Mouse (Mus musculus) cerebellum, adult 8-10 months (tissue): Measurements from ENCODE around the gene Uggt1.

Experiments
- DNase-seq: peaks from one replicate; pipeline ENCODE4 v3.0.0; 2022

Uggt1 gene

DNA sequence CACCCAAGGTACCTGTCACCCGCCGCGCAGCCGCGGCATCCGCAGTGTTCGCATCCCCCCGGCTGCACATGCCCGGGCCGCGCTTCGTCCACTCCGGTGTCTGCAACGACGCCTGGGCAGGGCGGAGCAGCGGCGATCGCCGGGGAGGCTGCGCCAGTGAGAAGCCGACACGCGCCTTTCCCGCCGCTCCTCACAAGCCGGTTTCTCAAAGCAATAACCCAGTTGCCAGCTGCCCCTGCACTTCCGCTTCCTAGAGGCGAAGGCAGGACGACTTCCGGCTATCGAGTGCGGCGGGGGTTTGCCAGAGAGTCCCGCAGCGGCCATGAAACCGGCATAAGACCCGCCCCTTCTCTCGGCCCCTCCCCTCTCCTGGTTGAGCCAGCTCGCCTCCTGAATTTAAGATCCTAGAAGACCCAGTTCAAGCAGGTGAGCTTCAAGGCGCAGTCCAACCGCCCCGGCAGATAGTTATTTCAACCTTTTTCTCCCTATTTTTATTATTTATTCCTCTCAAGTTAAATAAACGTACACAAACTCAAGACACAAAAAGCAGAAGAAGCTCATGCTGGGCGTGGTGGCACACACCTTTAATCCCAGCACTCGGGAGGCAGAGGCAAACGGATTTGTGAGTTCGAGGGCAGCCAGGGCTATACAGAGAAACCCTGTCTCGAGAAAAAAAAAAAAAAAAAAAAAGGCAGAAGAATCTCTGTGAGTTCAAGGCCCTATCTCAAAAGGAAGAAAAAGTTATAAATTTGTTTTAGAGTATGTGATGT lies at the start of gene Uggt1:
Gene Uggt1 (minus strand): TSS at position 663 of the 770 bp plus-strand sequence.
- DNase-seq: peak; percentile 90

DNA sequence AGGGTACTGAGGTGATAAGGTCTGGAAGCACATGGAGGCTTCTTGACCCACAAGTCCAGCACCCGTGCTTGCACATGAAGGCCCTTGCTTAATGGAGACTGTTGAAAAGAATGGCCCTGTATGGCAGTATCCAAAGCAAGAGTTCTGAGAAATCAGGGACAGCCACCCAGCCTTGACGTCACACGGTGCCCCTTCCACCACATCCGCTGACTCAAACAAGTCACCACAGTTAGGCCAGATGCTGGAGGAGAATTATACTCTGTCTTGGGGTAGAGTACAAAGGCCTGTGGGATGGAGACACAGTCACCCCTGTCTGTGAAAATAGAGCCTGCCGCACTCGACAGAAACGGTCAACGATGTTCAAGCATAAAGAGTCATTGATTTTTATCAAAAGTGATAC lies 49.0 kb upstream of the Uggt1 start:
- DNase-seq: no peak

DNA sequence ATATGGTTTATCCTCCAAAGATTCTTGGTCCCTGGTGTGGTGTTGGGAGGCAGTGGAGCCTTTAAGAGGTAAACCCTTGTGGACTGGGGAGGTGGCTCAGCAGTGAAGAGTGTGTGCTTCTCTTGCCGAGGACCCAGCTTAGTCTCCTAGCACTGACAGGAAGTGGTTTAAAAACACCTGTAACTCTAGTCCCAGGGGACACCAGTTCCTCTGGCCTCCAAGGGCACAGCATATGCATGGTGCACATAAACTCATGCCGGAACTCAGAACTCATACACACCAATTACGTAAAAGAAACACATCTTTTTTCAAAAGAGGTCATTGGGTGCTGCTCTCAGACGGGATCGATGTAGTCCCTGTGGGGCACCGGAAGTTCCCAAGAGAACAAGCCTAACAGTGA lies 37.3 kb upstream of the Uggt1 start:
- DNase-seq: no peak

DNA sequence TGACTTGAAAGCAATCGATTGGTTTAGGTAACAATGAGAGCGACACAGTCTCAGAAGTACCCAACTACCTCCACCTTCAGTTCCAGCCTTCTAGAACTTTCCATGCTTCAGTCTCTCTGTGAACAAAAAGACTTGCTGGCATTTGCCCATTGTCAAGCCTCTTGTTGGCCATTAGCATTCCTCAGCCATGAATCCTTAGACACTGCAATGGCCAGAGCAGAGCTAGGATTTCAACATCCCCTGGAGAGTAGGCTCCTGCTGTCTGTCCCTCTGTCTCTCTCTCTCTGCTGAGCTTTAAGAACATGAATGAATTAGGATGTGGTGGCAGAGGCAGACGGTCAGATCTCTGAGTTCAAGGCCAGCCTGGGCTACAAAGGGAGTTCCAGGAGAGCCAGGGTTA lies 36.4 kb upstream of the Uggt1 start:
- DNase-seq: no peak

DNA sequence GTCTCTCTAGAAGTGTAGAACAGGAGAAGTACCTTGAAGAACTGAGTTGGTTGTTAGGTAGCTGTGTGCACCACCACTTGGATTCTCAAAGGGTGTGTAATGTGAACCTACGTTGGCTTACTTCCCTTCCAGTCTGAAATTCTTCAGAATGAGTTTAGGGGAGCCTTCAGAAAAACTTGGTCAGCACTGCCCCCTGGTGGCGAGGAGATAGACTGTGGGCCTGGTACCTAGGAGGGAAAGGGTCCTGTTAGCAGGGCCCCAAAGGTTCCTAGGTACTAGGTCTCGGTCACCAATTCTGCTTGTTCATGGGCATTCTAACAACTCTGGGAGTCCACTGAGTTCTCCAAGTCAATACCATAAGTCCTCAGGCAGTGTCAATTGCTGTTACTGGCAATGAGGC lies 34.7 kb upstream of the Uggt1 start:
- DNase-seq: peak; percentile 84

DNA sequence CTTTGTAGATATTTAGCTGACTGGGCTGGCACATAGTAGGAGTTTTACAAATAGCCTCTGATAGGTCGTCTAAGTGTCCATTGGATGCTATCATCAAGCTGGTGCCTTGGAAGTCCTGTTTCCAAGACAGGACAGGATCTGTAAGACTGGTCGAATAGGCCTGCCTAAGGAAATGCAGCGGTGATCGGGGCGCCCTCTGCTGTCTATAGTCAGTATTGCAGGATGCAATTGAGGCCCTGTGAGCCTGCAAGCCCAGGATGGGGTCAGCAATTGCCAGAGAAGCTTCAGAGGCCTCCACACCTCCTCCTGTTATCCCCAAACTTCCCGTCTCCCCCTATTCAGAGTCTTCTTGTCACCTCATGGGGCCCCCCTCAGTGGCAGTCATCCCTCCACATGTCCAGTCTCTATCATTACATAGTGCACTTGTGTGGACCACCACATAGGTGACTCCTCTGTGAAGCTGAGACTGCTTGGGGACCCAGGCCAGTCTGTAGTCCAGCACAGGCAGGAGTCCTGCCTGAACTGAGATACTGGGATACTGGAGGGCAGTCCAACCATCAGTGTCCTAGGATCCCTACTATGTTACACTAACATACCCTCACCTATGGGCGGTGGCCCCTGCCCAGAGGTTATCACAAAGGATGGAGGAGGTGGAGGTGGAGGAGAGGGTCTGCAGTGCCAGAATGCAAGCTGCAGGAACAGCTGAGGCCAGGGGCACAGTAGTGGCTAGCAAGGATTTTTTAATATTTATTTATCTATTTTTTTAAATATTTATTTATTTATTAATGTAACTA lies 32.9 kb upstream of the Uggt1 start:
- DNase-seq: peak; percentile 86

DNA sequence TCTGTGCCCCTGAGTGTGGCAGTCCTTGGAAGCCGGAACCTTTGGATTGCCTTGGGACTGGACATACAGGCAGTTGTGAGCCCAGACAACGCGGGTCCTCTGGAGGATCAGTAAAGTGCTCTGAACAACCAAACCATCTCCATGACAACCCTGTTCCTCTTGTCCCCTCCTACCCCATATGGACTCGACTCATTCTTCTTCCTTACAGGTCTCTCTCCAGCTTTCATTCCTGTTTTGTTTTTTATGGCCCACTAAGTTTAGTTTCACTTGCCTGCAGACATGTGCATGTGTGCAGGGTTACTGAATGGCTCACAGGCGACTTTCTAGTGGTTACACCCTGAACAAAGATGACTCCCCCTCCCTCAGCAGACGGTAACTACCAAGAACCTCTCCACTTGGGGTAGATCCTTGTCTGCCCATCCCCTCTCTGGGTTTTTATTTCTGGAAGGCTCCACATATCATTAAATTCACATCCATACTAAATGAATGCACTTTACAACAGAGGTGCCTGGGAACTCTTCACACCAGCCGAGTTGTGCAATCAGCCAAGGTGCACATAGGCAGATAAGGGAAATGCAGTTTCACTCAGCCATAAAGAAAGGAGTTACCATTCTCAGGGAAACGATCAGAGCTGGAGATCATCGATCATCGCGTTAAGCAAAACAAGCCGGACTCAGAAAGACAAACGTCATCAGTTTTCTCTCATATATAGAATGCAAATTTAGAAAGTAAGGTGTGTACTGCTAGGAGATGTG lies 31.3 kb upstream of the Uggt1 start:
- no peak for DNase-seq

DNA sequence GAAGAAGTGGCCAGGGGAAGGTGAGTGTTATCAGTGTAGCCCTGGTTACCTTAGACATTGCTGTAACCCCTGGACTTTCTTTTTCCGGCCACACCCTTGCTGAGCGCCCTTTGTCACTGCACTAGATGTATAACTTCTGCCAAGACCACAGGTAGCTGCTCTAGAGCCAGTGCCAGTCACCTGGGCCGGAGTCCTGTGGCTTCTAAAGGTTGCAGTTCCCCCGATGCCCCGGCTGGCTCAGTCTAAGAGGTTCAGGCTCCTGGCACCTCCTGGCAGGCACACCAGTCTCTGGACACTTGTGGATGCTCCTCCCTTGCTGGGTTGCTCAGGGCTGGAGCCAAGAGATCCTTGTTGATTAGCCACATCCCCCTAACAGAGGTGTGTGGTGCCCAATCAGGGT lies 29.9 kb upstream of the Uggt1 start, which contains the start of gene Neurl3:
Gene Neurl3 (minus strand): TSS at position 225 of the 400 bp plus-strand sequence.
- DNase-seq: no peak

DNA sequence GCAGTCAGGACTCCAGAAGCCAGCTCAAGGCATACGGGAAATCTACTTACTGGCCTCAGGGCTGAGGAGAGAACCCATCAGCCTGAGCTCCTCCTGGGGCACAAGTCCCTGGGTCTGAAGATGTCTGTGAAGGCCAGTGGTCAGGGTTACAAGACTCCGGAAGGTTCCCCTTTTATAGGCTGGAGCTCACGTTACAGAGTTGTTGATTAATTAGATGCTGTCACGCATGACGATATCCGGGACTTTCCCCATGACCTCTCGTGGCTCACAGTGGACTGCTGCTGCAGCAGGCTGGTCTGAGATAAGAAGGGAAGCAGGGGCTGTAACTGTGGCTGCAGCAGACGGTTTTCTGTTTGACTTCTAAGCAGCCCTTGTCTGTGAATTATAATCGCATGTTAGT lies 28.8 kb upstream of the Uggt1 start:
- DNase-seq: no peak

DNA sequence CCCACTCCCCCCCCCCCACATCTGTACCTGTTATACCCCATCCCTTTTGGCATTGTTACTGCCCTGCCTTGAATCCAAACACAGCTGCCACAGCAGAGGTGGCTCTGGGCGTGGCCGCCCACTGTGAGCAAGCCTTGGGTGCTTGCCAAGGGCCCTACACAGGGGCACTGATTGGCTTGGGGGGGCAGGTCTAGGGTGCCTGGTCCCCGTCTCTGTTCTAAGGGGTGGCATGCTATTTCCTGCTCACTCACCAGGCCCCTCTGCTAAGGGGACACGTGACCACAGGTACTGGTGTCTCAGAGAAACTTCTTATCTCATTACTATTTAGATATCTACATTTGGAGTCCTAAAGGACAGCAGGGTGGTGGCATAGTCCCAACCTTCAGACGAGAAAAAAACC lies 28.0 kb upstream of the Uggt1 start:
- DNase-seq: no peak

DNA sequence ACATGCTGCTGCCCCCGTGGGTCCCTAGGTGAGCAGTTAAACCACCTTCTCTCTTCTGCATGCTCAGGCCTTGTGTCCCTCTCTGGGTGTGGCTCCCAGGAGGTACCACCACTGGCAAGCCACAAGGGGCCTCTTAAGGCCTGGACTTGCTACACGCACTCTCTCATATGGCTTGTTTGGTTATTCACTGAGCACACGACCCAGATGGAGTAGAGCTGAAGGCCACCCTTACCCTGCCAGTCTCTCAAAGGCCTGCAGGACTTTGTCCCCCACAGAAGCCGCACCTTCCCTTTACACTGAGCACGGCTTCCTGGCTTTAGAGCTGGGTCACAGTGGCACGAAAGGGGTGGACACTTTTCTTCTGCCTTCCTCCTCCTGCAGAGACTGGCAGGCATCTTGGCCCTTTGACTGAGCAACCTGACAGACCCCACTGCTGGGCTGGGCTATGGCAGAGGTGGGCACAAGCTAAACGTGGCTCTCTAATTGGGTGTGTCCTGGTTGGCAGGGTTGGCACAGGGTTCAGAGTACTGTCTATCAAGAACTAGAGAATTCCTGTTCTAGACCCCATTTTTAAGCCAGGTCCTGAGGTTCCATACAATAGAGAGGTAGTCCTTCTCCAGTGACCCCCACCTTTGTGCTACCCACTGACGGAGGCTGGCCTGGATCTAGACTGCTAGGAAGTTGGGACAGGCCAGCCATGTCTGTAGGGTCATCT lies 27.2 kb upstream of the Uggt1 start:
- DNase-seq: no peak

DNA sequence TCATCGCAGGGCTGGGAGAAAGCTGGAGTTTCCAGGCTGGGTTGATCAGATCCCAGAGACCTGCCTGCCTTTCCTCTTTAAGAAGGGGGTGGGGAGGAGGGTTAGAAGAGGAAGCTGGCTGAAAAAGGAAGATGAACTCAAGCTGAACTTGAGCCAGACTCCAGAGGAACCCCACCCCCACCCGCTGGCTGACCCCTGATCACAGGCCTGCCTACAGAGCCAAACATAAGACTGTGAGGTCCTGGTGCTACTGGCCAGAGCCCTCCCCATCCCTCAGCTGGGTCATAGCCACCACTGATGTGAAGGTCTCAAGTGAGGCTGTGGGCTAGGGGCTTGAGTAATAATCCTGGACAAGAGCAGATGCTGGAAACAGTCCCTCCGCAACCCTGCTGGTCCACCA lies 26.1 kb upstream of the Uggt1 start:
- DNase-seq: no peak

DNA sequence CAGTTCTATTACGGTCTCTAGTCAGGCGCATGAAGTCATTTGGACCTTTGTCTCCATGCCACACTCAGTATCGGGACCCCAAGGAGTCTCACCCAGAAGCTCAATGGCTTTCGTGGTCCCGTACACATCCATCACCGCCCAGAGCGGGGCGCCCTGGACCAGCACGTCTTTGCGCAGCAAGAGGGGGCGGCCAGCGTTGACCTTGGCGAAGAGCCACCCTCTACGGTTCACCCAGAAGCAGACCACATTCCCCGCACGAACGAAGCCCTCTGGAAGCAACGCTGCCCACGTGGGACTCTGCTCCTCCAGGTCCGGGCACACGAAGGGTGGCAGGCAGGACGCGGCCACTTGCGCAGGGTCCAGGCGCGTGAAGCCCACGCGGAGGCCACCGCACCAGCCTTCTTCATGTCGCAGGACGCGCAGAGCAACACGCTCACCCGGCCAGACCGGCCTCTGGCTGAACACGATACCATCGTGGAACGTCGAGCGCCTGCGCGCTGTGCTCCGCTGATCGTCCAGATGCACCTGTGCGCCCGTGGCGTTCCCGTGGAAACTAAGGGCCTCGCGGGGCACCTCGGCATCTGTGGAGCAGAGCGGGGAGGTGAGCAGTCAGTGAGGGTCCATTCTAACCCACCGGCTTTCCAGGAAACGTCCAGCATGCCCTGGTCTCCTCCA lies 24.7 kb upstream of the Uggt1 start:
- no peak for DNase-seq

DNA sequence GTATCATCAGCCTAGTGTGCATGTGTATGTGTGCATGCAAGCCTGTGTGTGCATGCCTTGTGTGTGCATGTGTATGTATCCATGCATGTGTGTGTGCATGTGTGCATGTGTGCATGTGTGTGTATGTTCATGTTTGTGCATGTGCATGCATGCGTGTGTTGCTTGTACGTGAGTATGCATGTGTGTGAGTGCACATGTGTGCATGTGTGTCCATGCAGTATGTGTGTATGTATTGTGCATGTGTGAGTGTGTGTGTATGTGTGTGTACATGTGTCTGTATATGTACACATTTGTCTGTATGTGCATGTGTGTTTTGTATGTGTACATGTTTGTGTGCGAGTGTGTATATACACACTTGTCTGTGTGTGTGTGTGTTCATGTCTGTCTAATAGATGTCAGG lies 23.1 kb upstream of the Uggt1 start:
- DNase-seq: no peak

DNA sequence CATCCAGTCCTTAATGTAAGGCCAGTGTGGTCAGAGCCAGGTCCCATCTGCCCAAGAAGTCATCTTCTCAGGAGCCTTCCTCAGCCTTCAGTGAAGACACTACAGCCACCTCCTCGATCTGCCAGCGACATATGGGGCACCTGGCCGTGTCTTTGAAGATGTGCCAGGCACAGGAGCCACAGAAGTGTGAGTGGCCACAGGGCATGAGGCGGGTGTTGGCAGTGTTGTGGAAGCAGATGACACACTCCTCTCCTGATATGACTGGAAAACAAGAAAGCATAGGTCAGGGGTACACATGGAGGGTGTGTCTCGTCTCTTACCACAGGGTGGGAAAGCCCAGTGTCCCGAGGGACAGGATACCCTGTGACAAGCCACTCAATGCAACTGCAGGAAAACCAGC lies 21.8 kb upstream of the Uggt1 start:
- peak; percentile 88 for DNase-seq

DNA sequence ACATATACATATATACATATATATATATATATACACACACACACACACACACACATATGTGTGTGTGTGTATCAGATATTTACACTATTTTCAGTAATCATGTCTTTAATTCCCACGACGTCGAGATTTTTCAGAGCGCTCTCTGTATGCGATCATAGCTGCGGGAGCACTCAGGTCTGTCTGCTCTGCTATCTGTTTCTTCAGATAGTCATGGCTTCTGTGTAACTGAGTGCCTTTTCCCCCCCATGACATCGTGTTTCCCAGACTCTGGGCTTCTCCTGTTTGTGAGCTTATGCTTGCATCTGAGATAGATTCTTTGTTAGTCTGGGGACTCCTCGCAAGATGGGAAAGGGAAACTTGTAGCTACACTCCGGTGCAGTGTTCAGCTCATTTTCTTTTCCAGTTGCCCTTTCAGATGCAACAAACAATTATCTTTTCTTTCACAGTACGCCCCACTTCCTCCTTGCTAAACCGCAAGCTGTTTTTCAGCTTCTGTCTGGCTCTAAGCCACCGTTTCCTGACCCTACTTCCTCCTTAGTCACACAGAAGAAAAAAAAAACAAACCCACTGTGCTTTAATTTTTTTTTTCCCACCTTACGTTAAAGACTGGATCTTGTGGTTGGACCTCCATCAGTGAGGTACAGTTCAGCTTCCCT lies 19.4 kb upstream of the Uggt1 start:
- no peak for DNase-seq

DNA sequence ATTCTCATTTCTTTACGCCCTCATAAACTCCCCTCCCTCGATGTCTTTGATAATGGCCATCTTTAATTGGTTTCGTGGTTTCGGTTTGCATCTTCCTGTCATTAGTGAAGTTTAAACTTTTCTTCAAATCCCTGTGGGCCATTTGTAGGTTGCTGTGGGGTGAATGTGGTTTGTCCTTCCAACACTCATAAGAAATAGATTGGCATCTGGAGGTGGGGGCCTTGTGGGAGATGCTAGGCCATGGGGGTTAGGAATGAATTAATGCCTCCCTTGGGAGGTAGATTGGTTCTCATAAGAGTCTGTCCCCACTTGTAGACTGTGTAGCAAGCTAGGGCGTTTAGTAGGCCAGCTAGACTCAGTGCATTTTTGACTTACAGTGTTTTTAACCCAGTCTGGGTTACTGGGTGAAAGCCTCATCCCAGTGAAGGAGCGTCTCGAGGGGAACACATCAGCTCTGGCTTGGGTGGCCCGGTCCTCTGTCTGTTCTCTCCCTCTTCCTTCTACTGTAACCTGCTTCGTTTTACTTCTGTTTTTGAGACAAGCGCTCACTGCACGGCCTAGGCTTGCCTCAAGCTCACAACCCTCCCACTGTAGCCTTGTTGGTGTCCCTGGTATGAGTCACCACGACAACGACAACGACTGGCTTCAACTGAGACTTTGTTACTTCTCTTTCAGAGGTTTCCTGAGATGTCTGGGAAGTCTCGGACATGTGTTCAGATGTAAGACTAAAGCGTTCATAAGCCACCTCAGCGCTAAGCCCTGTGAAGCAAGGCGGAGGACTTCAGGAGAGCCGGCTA lies 17.4 kb upstream of the Uggt1 start:
- no peak for DNase-seq

DNA sequence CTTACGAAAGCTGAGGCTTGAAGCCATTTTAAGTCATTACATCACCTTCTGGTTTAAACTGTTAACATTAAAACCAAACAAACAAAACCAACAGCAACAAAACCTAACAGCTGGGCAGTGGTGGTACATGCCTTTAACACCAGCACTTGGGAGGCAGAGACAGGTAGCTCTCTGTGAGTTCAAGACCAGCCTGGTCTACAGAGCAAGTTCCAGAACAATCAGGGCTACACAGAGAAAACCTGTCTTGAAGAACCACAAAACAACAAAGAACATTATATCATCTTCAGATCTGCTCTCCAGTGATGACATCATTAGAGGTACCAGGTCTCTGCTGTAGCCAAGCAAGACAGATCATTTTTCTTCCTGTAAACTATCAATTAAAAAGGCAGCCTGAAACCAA lies 15.9 kb upstream of the Uggt1 start:
- DNase-seq: no peak

DNA sequence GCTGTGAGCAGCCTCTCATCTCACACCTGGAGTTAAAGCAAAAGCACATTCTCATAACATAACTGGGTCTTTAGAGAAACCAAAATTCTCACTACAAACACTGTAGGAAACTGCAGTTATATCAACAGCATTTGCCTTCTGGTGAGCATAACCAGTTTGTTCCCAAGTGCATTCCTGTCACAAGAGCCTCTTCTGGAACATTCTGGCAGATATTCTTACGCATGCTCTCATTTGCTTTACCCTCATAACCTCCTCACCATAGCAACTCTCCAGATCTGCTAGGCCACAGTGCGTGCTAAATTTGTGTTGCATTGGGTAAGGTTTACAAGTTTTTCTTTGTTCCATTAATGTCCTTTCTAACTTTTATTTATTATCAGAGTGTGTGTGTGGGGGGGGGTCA lies 14.8 kb upstream of the Uggt1 start:
- DNase-seq: no peak

DNA sequence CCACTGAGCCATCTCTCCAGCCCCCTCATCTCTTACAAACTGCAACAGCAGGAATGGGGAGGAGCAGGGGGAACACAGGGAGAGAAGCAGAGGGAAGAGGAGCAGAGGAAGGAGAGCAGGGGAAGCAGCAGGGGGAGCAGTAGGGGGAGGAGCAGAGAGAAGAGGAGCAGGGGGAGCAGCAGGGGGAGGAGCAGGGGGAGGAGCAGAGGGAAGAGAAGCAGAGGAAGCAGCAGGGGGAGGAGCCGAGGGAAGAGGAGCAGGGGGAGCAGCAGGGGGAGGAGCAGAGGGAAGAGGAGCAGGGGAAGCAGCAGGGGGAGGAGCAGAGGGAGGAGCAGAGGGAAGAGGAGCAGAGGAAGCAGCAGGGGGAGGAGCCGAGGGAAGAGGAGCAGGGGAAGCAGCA lies 14.1 kb upstream of the Uggt1 start:
- DNase-seq: no peak

DNA sequence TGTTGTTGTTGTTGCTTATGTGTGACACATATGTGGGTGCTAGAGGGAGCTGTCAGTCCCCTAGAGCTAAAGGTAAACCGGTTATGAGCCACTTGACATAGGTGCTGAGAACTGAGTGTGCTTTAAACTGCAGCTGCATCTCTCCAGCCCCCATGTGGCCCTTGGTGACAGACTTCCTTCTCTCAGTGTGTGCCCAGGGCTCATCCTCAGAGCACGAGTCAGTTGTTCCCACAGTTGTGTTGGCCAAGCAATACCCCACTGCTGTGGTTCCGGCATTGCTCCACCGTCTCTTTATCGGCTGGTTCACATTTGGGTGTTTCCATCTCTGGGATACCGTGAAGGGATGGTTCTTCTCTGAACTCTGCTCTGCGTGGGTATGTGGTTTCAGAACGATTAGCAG lies 12.8 kb upstream of the Uggt1 start:
- no peak for DNase-seq
